Mouse (Mus musculus): Measurements from ENCODE around the gene Stk25.

GRCm38 (mm10) chr1:93672682-93673081 is 14.2 kb upstream of the Stk25 start:
- TF ChIP-seq CTCF (IDR thresholded peaks at IDR 0.05; ENCODE audit: borderline replicate concordance, insufficient read depth, low read depth, low read length) = no peak
- TF ChIP-seq POLR2A (IDR thresholded peaks at IDR 0.05; ENCODE audit: borderline replicate concordance, insufficient read depth, low read length) = no peak

All from cerebellum, adult 2 months (tissue).